Mouse (Mus musculus) T-cell, adult 2 months (primary cell): Measurements from ENCODE around the gene Vmn1r103.
"Not testable (repeated sequence)": the region's sequence is repeated elsewhere in the genome, so short reads cannot be mapped to it uniquely, and the experiment has no call there.

Experiments used
- DNase-seq: peaks from one replicate; pipeline ENCODE4 v3.0.0; 2022; ENCODE audit warnings: low spot score

Vmn1r103 gene

GRCm38 (mm10) chr7:20510434-20510833 is at the start of gene Vmn1r103:
Vmn1r103 (minus strand) TSS chr7:20510534.
- DNase-seq = not testable (repeated sequence)

- not testable (repeated sequence) for DNase-seq
These were observed 35.3 kb upstream of the Vmn1r103 start, which contains the start of gene Gm5726 for GRCm38 (mm10) chr7:20545657-20546056. Gm5726 (minus strand) TSS chr7:20545757.

DNA sequence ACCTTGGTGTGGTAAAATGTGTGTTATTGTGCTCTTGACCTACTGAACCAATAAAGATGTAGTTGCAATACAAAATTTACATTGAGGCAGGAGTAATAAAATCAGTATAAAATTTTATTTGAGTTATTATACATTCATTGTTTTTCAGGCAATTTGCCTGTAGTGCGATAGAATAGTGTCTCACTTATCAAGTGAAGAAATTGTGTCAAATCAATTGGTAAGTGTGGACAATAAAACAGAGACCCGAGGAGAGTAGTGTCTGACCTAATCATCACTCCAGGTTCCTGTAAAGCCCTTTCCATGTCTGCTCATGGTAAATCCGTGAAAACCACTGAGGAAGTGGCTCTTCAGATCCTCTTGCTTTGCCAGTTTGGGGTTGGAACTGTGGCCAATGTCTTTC is 23.2 kb upstream of the Vmn1r103 start, which contains the start of gene Vmn1r104:
Vmn1r104 (plus strand) TSS at position 301 of the 400 bp plus-strand sequence.
- DNase-seq = not testable (repeated sequence)

GRCm38 (mm10) chr7:20474825-20475224 is 35.5 kb downstream of the Vmn1r103 start, which contains the start of gene Gm10670:
Gm10670 (minus strand) TSS chr7:20474925.
- not testable (repeated sequence) for DNase-seq
